Mouse (Mus musculus): Measurements from ENCODE around the gene Rcc1. TPM values are rescaled to one million over a fixed set of nuclear protein-coding genes. Genes with fewer than 3 reads are reported as not detected.

Rcc1 gene
- polyA plus RNA-seq (2015; fragmentation: Nextera tagmentation; extraction: Ambion mirVana), result 17.7 and 18.7 TPM in 2 replicates

GRCm38 (mm10) chr4:132353481-132353885, at the start of gene Rcc1:
Gene Rcc1 (minus strand): TSS chr4:132353605.

GRCm38 (mm10) chr4:132329115-132329834, 24.1 kb downstream of the Rcc1 start, which contains the start of gene Trnau1ap:
Gene Trnau1ap (minus strand): TSS chr4:132329538.

GRCm38 (mm10) chr4:132302939-132303479, 50.4 kb downstream of the Rcc1 start, which contains the start of gene Rab42:
Gene Rab42 (minus strand): TSS chr4:132303385.

Other genes with a start within 250 kb of the Rcc1 start
- 1.1 and 1.2 TPM in 2 replicates for gene Oprd1, start 209.1 kb downstream of the Rcc1 start, polyA plus RNA-seq (2015; fragmentation: Nextera tagmentation; extraction: Ambion mirVana)
- 63.8 and 68.9 TPM in 2 replicates for gene Ythdf2, start 141.3 kb downstream of the Rcc1 start, polyA plus RNA-seq (2015; fragmentation: Nextera tagmentation; extraction: Ambion mirVana)
- gene Gmeb1, start 92.0 kb downstream of the Rcc1 start, polyA plus RNA-seq (2015; fragmentation: Nextera tagmentation; extraction: Ambion mirVana), result 22.1 and 28.6 TPM in 2 replicates
- gene Taf12, start 79.2 kb downstream of the Rcc1 start, polyA plus RNA-seq (2015; fragmentation: Nextera tagmentation; extraction: Ambion mirVana), result 31.2 and 32.7 TPM in 2 replicates
- gene Rab42, start 50.2 kb downstream of the Rcc1 start, polyA plus RNA-seq (2015; fragmentation: Nextera tagmentation; extraction: Ambion mirVana), result 6.8 and 7.2 TPM in 2 replicates
- gene Trnau1ap, start 24.1 kb downstream of the Rcc1 start, polyA plus RNA-seq (2015; fragmentation: Nextera tagmentation; extraction: Ambion mirVana), result 66.7 and 68.6 TPM in 2 replicates
- gene Phactr4, start 68.9 kb upstream of the Rcc1 start, polyA plus RNA-seq (2015; fragmentation: Nextera tagmentation; extraction: Ambion mirVana), result 4.2 and 5.4 TPM in 2 replicates
- gene Med18, start 110.3 kb upstream of the Rcc1 start, polyA plus RNA-seq (2015; fragmentation: Nextera tagmentation; extraction: Ambion mirVana), result 11.6 and 13.3 TPM in 2 replicates
- gene Sesn2, start 156.9 kb upstream of the Rcc1 start, polyA plus RNA-seq (2015; fragmentation: Nextera tagmentation; extraction: Ambion mirVana), result 20.9 and 21.0 TPM in 2 replicates
- gene Atpif1, start 180.1 kb upstream of the Rcc1 start, polyA plus RNA-seq (2015; fragmentation: Nextera tagmentation; extraction: Ambion mirVana), result 1,673 and 1,697 TPM in 2 replicates
- 134 and 151 TPM in 2 replicates for gene Dnajc8, start 181.9 kb upstream of the Rcc1 start, polyA plus RNA-seq (2015; fragmentation: Nextera tagmentation; extraction: Ambion mirVana)
- gene Ptafr, start 210.5 kb upstream of the Rcc1 start, polyA plus RNA-seq (2015; fragmentation: Nextera tagmentation; extraction: Ambion mirVana), result 0.74 and 1.0 TPM in 2 replicates

Measured in neural tube, postnatal 0 days (tissue).